Mouse (Mus musculus): ENCODE results near the gene Epn2. TPM values are rescaled to one million over a fixed set of nuclear protein-coding genes. Genes with fewer than 3 reads are reported as not detected.

Epn2 gene
- total and polyA plus RNA-seq, 2 experiments from 2014 or later = 74.3 to 74.9 TPM

DNA sequence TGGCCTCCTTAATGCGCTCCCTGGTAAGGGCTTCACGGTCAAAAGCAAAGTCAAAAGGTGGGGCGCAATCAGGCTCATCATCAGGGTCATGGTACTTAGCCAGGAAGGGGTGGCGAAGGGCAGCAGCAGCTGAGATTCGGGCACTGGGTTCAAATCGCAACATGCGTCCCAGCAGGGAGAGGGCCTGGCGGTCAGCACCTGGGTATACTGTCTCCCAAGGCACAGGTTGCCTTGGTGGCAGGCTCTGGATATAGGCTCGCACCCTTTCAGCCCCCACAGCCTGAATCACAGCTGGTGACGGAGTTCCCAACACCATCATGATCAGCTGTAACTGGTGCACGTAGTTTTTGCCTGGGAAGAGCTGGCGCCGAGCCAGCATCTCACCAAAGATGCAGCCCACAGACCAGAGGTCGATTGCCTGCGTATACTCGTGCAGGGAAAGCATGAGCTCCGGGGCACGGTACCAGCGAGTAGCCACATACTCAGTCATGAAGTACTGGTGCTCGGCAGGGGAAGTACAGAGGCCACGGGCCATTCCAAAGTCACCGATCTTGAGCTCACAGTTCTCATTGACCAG is 88.5 kb downstream of the Epn2 start:
- Histone ChIP-seq H3K36me3 (ENCODE audit: insufficient read depth, low read length) (peaks cover 36% of the 10 kb centered on the region), H3K4me1 (ENCODE audit: insufficient read depth, low read length) (peaks cover 12% of the 10 kb centered on the region; the same call in 1 of the 2 replicates), H3K27me3 (ENCODE audit: insufficient read depth, low read length) (no peaks in the 10 kb centered on the region), H3K4me3 (ENCODE audit: low read depth, low read length) (no peak overlapping the region), H3K4me2 (ENCODE audit: low read depth, low read length, poor library complexity, severe bottlenecking) (no peak overlapping the region), H3K27ac (ENCODE audit: low read depth, low read length) (no peak overlapping the region), H3K9me3 (ENCODE audit: low read length) (no peaks in the 10 kb centered on the region), H3K9ac (replicated peaks; ENCODE audit: low read length, poor library complexity, severe bottlenecking) (no peak overlapping the region)
- DNase-seq (ENCODE audit: low spot score) (no peak), ATAC-seq (ENCODE audit: low FRiP score) (no peak)
- 93% methylated on average over 22 of the region's 22 CpGs for WGBS
- no peak for TF ChIP-seq CTCF (IDR thresholded peaks at IDR 0.05)

DNA sequence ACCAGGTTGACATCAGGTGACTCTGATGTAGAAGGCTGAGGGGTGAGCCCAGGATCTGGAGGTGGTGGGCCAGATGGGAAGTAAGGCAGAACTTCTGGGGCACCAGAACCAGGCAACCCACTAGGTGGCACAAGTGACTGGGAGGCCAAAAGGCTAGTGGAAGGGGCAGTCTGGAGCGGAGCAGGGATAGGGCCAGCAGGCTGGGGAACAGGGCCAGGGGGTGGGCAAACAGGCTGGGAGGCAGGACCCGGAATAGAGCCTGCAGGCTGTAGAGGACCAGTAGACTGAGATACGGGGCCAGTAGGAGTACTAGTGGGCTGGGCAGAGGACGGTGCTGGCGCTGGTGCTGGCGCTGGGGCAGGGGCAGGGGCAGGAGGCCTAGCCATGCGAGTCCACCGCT is 89.6 kb downstream of the Epn2 start:
- 92% methylated on average over 8 of the region's 8 CpGs for WGBS
- peaks cover 36% of the 10 kb centered on the region for H3K36me3 ChIP-seq (ENCODE audit: insufficient read depth, low read length)
- H3K4me2 ChIP-seq (ENCODE audit: low read depth, low read length, poor library complexity, severe bottlenecking) = no peak overlapping the region
- no peak overlapping the region for H3K4me3 ChIP-seq (ENCODE audit: low read depth, low read length)
- H3K4me1 ChIP-seq (ENCODE audit: insufficient read depth, low read length) = peaks cover 12% of the 10 kb centered on the region; the same call in 1 of the 2 replicates
- DNase-seq (ENCODE audit: low spot score) (no peak), ATAC-seq (ENCODE audit: low FRiP score) (no peak)
- H3K27ac ChIP-seq (ENCODE audit: low read depth, low read length) = no peak overlapping the region
- no peak for TF ChIP-seq CTCF (IDR thresholded peaks at IDR 0.05)
- H3K9ac ChIP-seq (replicated peaks; ENCODE audit: low read length, poor library complexity, severe bottlenecking) = no peak overlapping the region
- H3K9me3 ChIP-seq (ENCODE audit: low read length) = no peaks in the 10 kb centered on the region
- no peaks in the 10 kb centered on the region for H3K27me3 ChIP-seq (ENCODE audit: insufficient read depth, low read length)

DNA sequence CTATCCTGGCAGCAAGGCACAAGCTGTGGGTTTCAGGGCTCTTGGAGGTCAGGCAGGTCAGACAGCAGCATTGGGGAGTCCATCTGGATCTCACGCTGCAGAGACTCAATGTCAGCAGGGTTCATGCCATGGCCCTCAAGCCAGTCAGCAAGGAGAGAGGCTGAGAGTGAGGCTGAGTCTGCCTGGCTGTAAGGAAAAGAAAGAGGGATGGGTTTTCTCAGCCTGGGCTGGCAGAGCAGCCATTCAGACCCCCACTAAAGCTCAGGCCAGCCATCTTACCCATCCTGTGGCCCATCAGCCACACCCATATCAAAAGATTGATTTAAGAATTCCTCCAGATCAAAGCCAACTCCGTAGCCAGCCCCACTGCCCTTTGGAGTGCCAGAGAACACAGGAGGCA is 90.4 kb downstream of the Epn2 start:
- ATAC-seq (ENCODE audit: low FRiP score) = no peak
- no peaks in the 10 kb centered on the region for H3K27me3 ChIP-seq (ENCODE audit: insufficient read depth, low read length)
- H3K9ac ChIP-seq (replicated peaks; ENCODE audit: low read length, poor library complexity, severe bottlenecking) = no peak overlapping the region
- no peak overlapping the region for H3K4me3 ChIP-seq (ENCODE audit: low read depth, low read length)
- no peak for TF ChIP-seq CTCF (IDR thresholded peaks at IDR 0.05)
- peaks cover 12% of the 10 kb centered on the region; the same call in 1 of the 2 replicates for H3K4me1 ChIP-seq (ENCODE audit: insufficient read depth, low read length)
- H3K27ac ChIP-seq (ENCODE audit: low read depth, low read length) = no peak overlapping the region
- H3K9me3 ChIP-seq (ENCODE audit: low read length) = no peaks in the 10 kb centered on the region
- WGBS = 90% methylated on average over 2 of the region's 2 CpGs
- DNase-seq (ENCODE audit: low spot score) = no peak
- no peak overlapping the region for H3K4me2 ChIP-seq (ENCODE audit: low read depth, low read length, poor library complexity, severe bottlenecking)
- peaks cover 36% of the 10 kb centered on the region for H3K36me3 ChIP-seq (ENCODE audit: insufficient read depth, low read length)

DNA sequence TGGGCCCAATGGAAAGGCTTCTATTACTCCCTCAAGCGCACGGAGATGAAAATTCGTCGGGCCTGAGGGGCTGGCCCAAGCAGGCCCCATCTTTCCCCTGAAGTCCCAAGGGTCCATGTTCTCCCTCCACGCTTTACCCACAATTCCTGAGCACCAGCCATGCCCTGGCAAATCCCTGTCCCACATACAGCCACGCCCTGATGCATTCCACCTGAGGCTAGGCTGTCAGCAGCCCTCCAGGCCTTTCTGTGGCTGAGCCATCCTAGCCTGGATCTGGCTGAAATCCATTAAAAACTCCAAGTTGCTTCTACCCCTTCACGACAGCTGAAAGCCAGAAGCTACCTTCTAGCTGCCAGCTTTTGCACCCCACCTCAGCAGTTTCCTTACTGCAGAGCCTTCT is 91.6 kb downstream of the Epn2 start:
- Histone ChIP-seq H3K27me3 (ENCODE audit: insufficient read depth, low read length) (no peaks in the 10 kb centered on the region), H3K4me1 (ENCODE audit: insufficient read depth, low read length) (peaks cover 9% of the 10 kb centered on the region; the same call in 1 of the 2 replicates), H3K9ac (replicated peaks; ENCODE audit: low read length, poor library complexity, severe bottlenecking) (no peak overlapping the region), H3K36me3 (ENCODE audit: insufficient read depth, low read length) (peaks cover 36% of the 10 kb centered on the region), H3K9me3 (ENCODE audit: low read length) (no peaks in the 10 kb centered on the region), H3K4me3 (ENCODE audit: low read depth, low read length) (no peak overlapping the region), H3K4me2 (ENCODE audit: low read depth, low read length, poor library complexity, severe bottlenecking) (no peak overlapping the region), H3K27ac (ENCODE audit: low read depth, low read length) (no peak overlapping the region)
- no peak for ATAC-seq (ENCODE audit: low FRiP score)
- 90% methylated on average over 7 of the region's 7 CpGs for WGBS
- TF ChIP-seq CTCF (IDR thresholded peaks at IDR 0.05) = no peak
- no peak for DNase-seq (ENCODE audit: low spot score)

DNA sequence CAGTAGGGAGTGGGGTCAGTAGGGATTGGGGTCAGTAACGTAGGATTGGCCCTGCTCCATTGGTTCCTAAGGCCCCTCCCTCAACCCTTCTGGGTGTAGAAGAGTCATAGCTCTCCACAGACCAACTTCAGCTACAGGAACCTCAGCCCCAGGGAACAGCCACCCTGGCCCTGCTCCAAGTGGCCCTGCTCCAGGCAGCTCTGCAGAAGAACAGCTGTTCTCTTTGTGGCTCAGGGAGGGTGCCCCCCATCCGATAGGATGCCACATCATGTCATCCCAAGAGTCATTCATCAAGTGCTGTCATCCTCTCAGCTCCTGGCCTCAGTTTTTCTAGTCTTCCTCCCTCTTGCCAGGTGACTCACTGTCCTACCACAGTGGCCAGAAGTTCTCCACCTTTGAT is 92.1 kb downstream of the Epn2 start:
- WGBS = 42% methylated on average over 1 of the region's 2 CpGs
- peaks cover 4% of the 10 kb centered on the region; the same call in 1 of the 2 replicates for H3K4me1 ChIP-seq (ENCODE audit: insufficient read depth, low read length)

DNA sequence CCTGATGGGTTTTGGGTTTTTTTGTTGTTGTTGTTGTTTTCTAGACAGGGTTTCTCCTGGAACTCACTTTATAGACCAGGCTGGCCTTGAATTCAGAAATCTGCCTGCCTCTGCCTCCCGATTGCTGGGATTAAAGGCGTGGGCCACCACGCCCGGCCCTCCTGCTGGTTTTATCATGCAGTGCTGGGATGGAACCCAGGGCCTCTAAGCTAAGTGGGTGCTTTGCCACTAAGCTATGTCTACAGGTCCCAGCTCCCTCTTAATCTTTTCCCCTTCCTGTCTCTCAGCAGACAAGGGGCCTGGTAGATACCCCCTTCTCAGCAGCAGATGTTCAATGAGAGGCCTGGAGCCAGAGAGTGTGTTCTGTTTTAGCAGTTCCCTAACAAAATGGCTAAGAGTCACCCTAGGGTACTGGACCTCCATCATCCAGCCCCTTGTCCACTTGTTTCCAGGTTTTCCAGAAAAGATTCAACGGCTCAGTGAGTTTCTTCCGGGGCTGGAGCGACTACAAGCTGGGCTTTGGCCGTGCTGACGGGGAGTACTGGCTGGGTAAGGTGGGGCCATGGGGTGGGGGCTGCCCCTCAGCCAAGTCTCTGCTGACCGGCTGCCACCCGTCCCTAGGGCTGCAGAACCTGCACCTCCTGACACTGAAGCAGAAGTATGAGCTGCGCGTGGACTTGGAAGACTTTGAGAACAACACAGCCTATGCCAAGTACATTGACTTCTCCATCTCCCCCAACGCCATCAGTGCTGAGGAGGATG is 92.8 kb downstream of the Epn2 start:
- DNase-seq (ENCODE audit: low spot score) (no peak), ATAC-seq (ENCODE audit: low FRiP score) (no peak)
- Histone ChIP-seq H3K9me3 (ENCODE audit: low read length) (no peaks in the 10 kb centered on the region), H3K9ac (replicated peaks; ENCODE audit: low read length, poor library complexity, severe bottlenecking) (no peak overlapping the region), H3K27ac (ENCODE audit: low read depth, low read length) (no peak overlapping the region), H3K4me3 (ENCODE audit: low read depth, low read length) (no peak overlapping the region), H3K4me2 (ENCODE audit: low read depth, low read length, poor library complexity, severe bottlenecking) (no peak overlapping the region), H3K27me3 (ENCODE audit: insufficient read depth, low read length) (no peaks in the 10 kb centered on the region), H3K4me1 (ENCODE audit: insufficient read depth, low read length) (peaks cover 4% of the 10 kb centered on the region; the same call in 1 of the 2 replicates), H3K36me3 (ENCODE audit: insufficient read depth, low read length) (peaks cover 36% of the 10 kb centered on the region)
- TF ChIP-seq CTCF (IDR thresholded peaks at IDR 0.05) = no peak
- WGBS = 89% methylated on average over 14 of the region's 14 CpGs

More for the DNA sequence above, 92.1 kb downstream of the Epn2 start:
- Histone ChIP-seq H3K27ac (ENCODE audit: low read depth, low read length) (no peak overlapping the region), H3K4me3 (ENCODE audit: low read depth, low read length) (no peak overlapping the region), H3K36me3 (ENCODE audit: insufficient read depth, low read length) (peaks cover 36% of the 10 kb centered on the region), H3K4me2 (ENCODE audit: low read depth, low read length, poor library complexity, severe bottlenecking) (no peak overlapping the region), H3K27me3 (ENCODE audit: insufficient read depth, low read length) (no peaks in the 10 kb centered on the region), H3K9ac (replicated peaks; ENCODE audit: low read length, poor library complexity, severe bottlenecking) (no peak overlapping the region), H3K9me3 (ENCODE audit: low read length) (no peaks in the 10 kb centered on the region)
- no peak for ATAC-seq (ENCODE audit: low FRiP score)
- peak; percentile 54 for DNase-seq (ENCODE audit: low spot score)
- no peak for TF ChIP-seq CTCF (IDR thresholded peaks at IDR 0.05)

Measured in midbrain, postnatal 0 days (tissue).